Mouse (Mus musculus): ENCODE measurements around the gene Usp48. TPM values are rescaled to one million over a fixed set of nuclear protein-coding genes. Genes with fewer than 3 reads are reported as not detected.

Usp48 gene
- total and polyA plus RNA-seq, 3 experiments = 28.5 to 77.8 (median 36.6) TPM

- no peak for TF ChIP-seq GABPA (IDR thresholded peaks at IDR 0.05; ENCODE audit: insufficient replicate concordance, low read depth, low read length)
- no peak for TF ChIP-seq SIN3A (IDR thresholded peaks at IDR 0.05; ENCODE audit: low read length)
- no peak for TF ChIP-seq ZC3H11A (IDR thresholded peaks at IDR 0.05; ENCODE audit: low read depth, low read length)
- no peak for TF ChIP-seq IRF4 (IDR thresholded peaks at IDR 0.05; ENCODE audit: low read depth, low read length)
- TF ChIP-seq SMC3 (IDR thresholded peaks at IDR 0.05; ENCODE audit: low read depth, low read length) = peak; percentile 22
- TF ChIP-seq UBTF (IDR thresholded peaks at IDR 0.05; ENCODE audit: low read depth, low read length) = no peak
- no peak for TF ChIP-seq CHD1 (IDR thresholded peaks at IDR 0.05; ENCODE audit: low read depth, low read length)
- TF ChIP-seq RAD21 (IDR thresholded peaks at IDR 0.05; ENCODE audit: low read depth, low read length) = peak; percentile 25
- no peak for TF ChIP-seq ELF1 (IDR thresholded peaks at IDR 0.05; ENCODE audit: low read depth, low read length)
- no peak for TF ChIP-seq MAZ (IDR thresholded peaks at IDR 0.05; ENCODE audit: low read depth, low read length)
- no peak for TF ChIP-seq EP300 (IDR thresholded peaks at IDR 0.05; ENCODE audit: low read length)
- TF ChIP-seq TBP (conservative IDR thresholded peaks at IDR 0.05; ENCODE audit: low read depth, low read length) = no peak
- peak in 1 of 2 experiments; percentile 71; a peak in 2 of 4 replicates for TF ChIP-seq CTCF (conservative IDR thresholded peaks at IDR 0.05 in 1 of 2, IDR thresholded peaks at IDR 0.05 in 1 of 2; ENCODE audit: low read depth in 2 of 2, low read length in 2 of 2)
- no peak for TF ChIP-seq JUN (IDR thresholded peaks at IDR 0.05; ENCODE audit: insufficient read depth, low read depth, low read length)
- TF ChIP-seq USF2 (conservative IDR thresholded peaks at IDR 0.05; ENCODE audit: low read depth, low read length) = no peak
- TF ChIP-seq MXI1 (IDR thresholded peaks at IDR 0.05; ENCODE audit: low read depth, low read length) = no peak
- TF ChIP-seq ZMIZ1 (IDR thresholded peaks at IDR 0.05; ENCODE audit: low read depth, low read length) = no peak
- no peak for TF ChIP-seq JUND (conservative IDR thresholded peaks at IDR 0.05; ENCODE audit: low read depth, low read length)
- TF ChIP-seq USF1 (IDR thresholded peaks at IDR 0.05; ENCODE audit: low read depth, low read length) = no peak
- TF ChIP-seq MAX (IDR thresholded peaks at IDR 0.05; ENCODE audit: low read length) = no peak
- no peak for TF ChIP-seq RCOR1 (conservative IDR thresholded peaks at IDR 0.05; ENCODE audit: low read depth, low read length)
Observed at GRCm38 (mm10) chr4:137578181-137578845, 15.2 kb upstream of the Usp48 start (continued).

DNA sequence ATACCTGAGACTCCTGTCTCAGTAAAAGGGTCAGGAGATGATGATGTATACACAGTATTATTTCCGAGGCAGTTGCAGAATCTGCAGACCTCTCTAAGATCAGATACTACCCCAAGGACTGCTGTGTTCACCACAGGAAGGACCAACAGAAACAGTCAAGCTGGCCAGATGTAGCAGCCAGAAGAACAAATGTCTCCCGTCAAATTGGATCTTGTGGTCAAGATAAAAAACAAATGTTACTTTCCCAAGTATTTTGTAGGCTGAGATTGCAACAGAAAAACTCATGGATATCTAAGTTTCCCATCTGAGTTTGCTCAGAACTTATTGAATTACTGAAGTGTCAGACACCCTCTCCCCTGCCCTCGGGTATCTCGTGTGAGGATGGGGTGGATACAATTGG lies 13.8 kb upstream of the Usp48 start:
- peaks cover 3 to 5% of the 10 kb centered on the region in 2 experiments; a peak in 2 of 4 replicates for H3K4me1 ChIP-seq (ENCODE audit: control insufficient read depth in 1 of 2, insufficient read depth in 2 of 2)
- in situ Hi-C loops (cut with MboI; ENCODE audit: low pct_ligation_motif_present, low pct_unique_long_range_greater_than_20kb, low sequenced_read_pairs) = no loop called here
- H3K27ac ChIP-seq (ENCODE audit: insufficient read depth, low read depth) = no peak overlapping the region
- peaks cover 32% of the 10 kb centered on the region for H3K27me3 ChIP-seq (replicated peaks)
- no peaks in the 10 kb centered on the region for H3K36me3 ChIP-seq (replicated peaks in 1 of 2; ENCODE audit: control insufficient read depth in 1 of 2, insufficient read depth in 1 of 2, low read length in 1 of 2)
- no peaks in the 10 kb centered on the region for H3K79me2 ChIP-seq (replicated peaks; ENCODE audit: control insufficient read depth, extremely low read depth, insufficient read depth, poor library complexity, severe bottlenecking)
- TF ChIP-seq RCOR1 (conservative IDR thresholded peaks at IDR 0.05; ENCODE audit: low read depth, low read length) = no peak
- no peak for TF ChIP-seq MYC (IDR thresholded peaks at IDR 0.05; ENCODE audit: low read depth, low read length)
- H3K9me3 ChIP-seq (replicated peaks; ENCODE audit: low read length) = no peaks in the 10 kb centered on the region
- dilution Hi-C loops (cut with MboI; ENCODE audit: extremely low pct_ligation_motif_present, extremely low pct_unique_long_range_greater_than_20kb, low sequenced_read_pairs) = no loop called here
- DNase-seq (ENCODE audit: extremely low read depth) = no peak
- no peak overlapping the region for H3K4me3 ChIP-seq (replicated peaks in 1 of 3; ENCODE audit: low read depth in 2 of 3, low read length in 2 of 3, poor library complexity in 1 of 3)
- H3K9ac ChIP-seq (ENCODE audit: insufficient read depth, low read depth) = no peak overlapping the region
- no peak overlapping the region for H3K4me2 ChIP-seq (ENCODE audit: insufficient read depth, low read depth, poor library complexity, severe bottlenecking)
